Mouse (Mus musculus) midbrain, embryonic 13.5 days (tissue): ENCODE measurements around the gene Galnt4. TPM values are rescaled to one million over a fixed set of nuclear protein-coding genes. Genes with fewer than 3 reads are reported as not detected.

Source experiments
- polyA plus RNA-seq: library from polyadenylated mRNA; unstranded; fragments of >200 nt; fragmentation: Nextera tagmentation; extraction: Ambion mirVana; gene quantifications from 2 replicates; pipeline ENCODE4 v1.2.1, GENCODE M21; 2015

Gene Galnt4
- polyA plus RNA-seq, 1 experiment from 2014 or later: 3.4 TPM

Other genes starting within 250 kb of the Galnt4 start
- gene Atp2b1, start 193.8 kb upstream of the Galnt4 start, polyA plus RNA-seq: 160 and 175 TPM in 2 replicates
- gene Poc1b, start 1.1 kb upstream of the Galnt4 start, polyA plus RNA-seq: 12.8 and 13.7 TPM in 2 replicates
- gene Phxr2, start 18.2 kb downstream of the Galnt4 start, polyA plus RNA-seq: not detected in 2 replicates
- gene Dusp6, start 155.1 kb downstream of the Galnt4 start, polyA plus RNA-seq: 21.8 and 26.5 TPM in 2 replicates